Mouse (Mus musculus) cerebellum, adult (tissue): Measurements from ENCODE around the gene Antxr1.

Experiments
- ATAC-seq: cut with Nextera tagmentation; 2 replicates; pipeline ENCODE4 v1.9.2; 2017; ENCODE audit warnings: mild to moderate bottlenecking, moderate library complexity, mixed read lengths; ENCODE audit not compliant: insufficient number of reproducible peaks, low FRiP score, low TSS enrichment

Antxr1 gene

DNA sequence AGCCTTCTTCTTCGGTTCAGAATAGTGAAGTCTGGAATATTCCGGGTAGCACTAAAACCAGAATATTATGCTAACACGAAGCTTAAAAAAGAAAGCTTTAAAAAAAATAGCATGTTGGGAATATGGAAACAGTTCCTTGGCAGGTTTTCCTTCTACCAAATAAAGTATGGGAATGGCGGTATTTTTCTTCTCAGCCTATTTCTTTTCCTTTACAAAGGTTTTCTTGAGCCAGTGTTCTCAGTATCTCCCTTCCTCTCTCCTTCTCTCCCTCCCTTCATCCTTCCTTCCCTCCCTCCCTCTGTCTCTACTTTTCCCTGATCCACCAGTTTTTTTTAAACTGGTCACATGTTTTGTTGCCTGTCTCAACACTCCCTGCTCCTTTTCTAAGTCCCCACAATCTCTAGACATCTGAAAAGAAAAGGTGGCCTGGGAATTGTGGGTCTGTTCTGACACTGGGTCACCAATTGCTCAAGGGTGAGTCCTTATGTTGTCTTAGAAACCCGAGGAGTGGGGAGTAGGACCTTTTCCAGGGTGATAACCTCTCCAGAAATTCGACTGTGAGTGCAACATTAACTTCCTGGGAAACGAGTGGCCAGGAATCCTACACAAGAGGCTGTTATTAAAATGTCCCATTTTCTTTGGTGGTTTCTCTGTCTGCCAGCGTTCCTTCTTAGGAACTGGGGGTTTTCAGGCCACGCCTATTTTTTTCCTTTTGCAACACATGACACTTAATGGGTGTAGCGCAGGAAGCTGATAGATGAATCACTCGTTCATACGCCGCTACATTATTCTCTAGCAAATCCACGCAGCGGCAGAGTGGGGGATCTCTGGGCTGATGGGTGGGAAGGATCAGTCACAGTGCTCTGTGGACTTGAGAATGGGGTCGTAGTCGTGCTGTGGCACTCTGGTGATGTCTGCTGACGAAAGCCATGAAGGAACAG is 42.4 kb downstream of the Antxr1 start:
- no peak for ATAC-seq

DNA sequence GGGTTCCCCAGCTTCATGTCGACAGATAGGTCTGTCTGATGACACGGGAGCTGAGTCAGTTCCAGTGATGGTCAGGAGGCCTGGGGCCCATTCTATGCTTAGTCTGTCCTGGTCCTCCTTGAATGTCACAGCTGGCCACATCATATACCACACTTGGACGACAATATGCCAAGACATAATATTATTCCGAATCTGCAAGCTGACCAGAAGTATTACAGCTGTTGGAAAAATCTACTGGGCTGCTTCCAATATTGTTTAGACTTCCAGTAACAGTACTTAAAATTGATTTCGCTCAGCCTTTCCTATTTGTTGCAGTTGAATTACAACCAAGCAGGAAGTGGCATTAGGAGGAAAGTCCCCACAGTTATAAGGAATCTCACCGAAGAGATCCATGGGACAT is 48.4 kb downstream of the Antxr1 start:
- no peak for ATAC-seq

DNA sequence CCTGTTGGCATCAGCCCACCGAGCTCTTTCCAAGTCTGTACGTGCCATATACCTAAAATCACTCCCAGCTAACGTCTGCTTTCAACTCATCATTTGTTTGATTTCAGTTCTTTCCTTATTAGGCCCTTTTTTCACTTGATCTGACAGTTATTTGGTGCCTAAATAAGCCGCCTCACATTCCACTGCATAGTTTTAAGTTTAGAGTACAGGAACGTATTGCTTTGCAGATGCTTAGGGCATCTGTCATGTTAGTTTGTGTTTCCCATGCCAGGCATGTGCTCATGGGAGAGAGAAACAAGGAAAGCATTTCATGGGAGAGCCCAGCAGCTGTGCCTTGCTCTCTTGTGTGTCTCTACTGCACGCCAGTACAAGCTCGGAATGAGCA is 50.3 kb downstream of the Antxr1 start:
- no peak for ATAC-seq

DNA sequence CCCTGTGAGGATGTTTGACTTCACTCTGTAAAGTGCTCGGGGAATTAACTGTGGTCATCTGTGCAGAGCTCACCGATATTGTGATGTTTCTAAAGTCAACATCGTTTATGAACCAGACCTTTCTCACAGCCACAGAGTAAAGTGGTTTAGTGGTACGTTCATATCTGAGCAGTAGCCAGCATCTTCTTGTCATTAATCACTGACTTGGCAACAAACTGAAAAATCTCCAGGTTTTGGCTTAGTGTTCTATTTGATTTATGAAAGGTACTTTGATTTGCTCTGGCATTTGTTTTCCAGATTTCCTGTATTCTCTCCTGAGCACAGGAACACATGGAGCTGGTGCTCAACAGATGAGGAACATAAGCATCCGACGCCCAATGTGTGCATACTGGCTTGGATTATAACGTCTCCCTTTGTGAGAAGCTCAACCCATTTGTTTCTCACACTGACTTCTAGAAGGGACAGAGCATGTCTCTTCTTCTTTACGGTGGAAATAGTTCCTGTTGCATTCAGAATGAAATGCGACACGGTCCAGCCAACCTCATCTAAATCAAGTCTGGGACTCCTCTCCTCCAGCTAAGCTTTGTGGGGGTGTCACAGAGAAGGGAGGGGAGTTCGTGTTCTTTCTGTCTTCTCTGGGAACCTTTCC is 50.8 kb downstream of the Antxr1 start:
- ATAC-seq = no peak

DNA sequence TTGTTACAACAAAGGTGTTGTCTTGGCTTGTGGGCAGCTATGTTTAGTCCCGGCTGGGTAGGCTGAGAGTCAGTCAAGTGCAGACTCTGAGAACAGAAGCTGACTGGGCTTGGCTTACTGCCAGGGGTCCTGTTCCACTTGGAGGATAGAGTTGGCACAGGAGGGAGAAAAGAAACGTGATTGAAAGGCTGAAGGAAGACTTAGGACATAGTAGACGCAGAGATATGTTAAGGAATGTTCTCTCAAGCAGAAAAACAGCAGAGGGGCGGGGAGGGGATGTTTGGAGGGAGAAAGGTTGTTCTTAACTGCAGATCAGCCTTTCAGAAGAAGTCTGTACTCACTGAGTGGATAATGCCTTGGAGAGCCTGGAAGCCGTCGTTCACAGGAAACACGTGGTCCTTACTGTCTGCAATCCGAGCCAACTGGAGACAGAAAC is 53.3 kb downstream of the Antxr1 start:
- ATAC-seq = no peak

- no peak for ATAC-seq
Measured at GRCm38 (mm10) chr6:87281771-87282170, 53.9 kb downstream of the Antxr1 start.

DNA sequence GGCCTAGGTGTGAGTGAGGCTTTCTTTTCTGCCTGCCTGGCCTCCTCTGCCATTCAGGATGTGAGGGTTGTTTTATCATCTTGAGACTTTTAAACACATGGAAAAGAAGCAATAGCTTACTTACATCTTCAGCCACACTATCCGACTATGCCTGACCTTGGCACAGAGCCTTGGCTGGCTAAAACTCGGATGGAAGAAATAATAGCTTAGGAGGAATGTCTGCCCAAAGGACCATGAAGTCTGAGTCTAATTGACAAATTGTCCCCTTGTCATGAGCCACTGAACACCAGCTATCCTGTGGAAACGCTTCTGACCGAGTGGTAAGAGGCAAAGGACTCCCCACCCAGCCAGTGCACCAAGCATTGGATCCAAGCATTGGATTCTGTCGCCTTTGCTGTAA is 57.5 kb downstream of the Antxr1 start:
- no peak for ATAC-seq

GRCm38 (mm10) chr6:87277527-87277926 is 58.1 kb downstream of the Antxr1 start:
- ATAC-seq = no peak

GRCm38 (mm10) chr6:87276941-87277340 is 58.7 kb downstream of the Antxr1 start:
- no peak for ATAC-seq

DNA sequence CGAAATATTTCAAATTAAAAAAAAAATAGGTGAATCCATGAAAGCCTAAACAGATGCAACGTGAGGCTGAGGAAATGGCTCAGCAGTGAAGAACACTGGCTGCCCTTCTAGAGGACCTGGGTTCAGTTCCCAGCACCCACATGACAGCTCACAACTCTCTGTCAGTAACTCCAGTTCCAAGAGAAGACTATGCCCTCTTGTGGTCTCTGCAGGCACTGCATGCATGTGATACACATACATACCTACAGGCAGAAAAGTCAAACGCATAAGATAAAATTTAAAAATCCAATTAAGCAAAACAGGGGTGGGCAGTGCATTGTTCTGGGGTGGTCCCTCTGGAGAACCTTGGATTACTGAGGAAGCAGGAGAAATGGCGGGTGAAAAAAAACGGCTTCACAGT is 60.8 kb downstream of the Antxr1 start:
- no peak for ATAC-seq

DNA sequence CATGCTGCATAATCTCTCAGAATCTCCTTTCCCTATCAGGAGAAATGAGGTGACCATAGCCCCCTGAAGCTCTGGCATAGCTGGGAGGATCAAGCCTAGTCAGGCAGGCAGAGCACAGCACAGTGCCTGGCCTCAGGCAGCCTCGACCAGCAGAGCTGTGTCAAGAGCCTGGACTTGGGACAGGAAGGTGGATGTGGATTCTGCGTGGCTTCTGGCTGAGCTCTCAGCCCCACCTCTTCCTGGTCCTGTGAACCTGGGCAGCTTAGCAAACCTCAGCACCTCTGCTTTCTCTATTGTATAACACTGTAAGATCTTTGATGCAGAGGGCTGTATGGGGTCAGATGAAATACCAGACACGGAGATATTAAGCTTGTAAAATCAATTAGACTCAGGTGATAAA is 61.8 kb downstream of the Antxr1 start:
- no peak for ATAC-seq

DNA sequence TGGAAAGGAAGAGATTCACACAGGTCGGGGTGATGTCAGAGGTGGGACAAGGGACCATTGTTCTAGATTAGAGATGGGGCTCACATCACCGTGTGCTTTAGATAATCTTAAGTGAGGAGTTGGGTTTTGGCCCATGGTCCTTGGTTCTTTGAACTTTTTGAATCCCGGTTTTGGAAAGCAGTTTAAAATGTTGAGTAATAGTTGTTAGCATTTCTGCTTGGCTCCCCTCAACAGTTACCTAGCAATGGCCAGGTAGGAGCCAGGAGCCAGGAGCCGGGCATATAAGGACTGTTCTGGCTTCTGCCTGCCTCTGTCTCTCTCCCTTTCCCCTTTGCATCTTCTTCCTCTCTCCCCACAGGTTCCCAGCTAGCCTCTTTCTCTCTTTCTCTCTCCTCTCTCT is 62.5 kb downstream of the Antxr1 start:
- no peak for ATAC-seq

DNA sequence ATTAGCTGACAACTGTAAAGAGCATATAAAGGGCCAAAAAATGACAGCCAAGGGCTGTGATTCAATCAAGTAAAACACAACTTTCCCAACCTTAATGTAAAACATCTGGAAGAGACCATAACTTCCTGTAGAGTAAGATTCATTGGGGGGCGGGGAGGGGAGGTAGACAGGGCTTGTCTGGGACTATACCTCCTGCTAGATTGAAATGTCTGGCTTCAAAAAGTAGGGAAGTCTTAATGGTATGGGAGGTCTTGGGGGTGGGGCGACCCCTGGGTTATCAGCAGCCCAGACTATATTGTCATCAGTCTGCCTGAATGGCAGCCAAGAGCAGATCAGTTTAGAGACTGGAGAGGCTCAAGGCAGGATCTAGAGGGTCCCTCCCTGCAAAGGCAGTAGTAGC is 63.4 kb downstream of the Antxr1 start:
- ATAC-seq = no peak

DNA sequence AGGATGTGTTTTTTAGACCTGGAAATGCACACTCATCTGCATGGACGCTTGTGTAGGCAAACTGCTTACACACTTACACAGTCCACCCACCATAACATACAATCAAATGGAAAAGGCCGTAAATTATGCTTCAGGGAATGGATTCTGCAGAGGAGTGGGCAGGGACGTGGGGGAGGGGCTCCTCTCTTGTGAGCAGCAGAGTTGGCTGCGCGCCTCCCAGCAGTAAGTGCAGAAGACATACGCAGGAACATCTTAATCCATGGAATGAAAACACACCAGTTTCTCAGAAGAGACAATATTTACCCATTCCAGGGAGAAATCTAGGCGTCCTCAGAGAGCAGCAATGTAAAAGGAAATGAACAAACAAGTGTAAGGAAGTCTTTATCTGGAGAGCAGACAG is 65.2 kb downstream of the Antxr1 start:
- ATAC-seq = no peak

DNA sequence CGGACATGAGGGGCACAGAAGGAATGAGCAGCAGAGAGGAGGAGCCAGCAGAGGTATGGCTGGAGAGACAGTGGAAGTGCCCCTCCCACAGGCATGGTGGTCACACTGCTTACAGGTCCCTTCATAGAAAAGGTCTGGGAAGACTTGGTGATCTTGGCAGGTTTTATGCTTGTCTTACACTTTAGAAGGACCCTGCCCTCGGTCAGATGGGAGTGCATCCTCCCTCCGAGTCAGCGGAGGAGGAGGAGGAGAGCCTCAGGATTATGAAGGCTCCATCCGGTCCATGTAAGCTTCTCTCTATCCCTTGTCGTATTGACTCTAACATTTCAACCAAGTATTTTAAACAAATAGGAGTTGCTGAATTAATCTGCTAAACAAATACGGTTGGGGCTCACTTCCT is 65.7 kb downstream of the Antxr1 start:
- ATAC-seq = no peak

DNA sequence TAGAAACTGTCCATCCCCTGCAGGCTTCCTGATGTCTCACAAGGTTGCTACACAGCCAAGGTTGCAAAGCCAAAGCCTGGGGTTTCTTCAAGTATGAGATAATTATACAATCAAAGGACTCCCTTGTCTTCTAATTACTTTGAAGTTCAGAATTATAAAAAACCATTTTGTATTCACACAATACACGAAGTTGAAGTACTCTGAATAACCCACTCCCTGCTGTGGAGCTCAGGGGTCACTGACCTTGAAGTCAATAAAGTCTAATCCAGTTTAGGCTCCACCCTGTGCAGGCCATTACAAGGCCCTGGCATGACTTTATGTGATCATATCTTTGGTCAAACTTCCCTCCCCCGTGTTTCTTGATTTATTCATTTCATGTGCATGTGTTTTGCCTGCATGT is 73.0 kb downstream of the Antxr1 start:
- ATAC-seq = no peak

GRCm38 (mm10) chr6:87258976-87259375 is 76.6 kb downstream of the Antxr1 start:
- no peak for ATAC-seq

DNA sequence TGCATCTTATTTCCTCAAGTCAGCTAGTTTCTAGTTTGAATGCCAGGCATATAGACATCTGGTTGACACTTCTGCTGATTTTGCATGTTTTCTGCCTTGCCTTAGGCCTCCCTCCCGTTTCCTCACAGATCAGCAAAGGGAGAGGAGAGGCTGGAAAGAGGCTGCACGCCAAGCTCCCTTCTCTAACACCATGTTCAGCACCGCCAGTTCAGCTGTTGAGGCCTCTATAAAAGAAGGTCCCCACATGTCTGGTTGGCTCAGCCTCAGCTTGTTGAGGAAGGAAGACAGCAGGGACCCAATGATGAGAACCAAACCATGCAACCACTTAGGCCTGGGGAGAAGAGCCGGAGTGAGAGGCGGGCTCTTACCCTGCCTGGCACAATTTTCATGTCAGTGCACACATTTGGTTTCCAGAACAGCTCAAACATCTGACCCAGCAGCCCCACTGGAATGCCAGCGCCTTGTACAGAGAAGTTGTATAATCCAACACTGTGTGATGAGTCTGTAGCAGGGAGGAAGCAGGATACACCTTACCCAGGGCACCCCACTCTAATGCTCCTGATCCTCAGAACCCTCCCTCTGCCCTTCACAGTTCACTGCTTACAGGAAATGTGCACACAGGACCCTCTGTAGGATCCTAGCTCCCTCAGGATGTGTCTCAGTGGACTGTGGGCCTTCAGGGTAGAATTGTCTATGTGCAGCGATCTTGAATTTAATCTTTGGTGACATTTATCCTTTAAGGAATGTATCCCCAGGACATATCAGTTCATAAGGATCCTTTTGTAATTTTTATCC is 77.4 kb downstream of the Antxr1 start:
- no peak for ATAC-seq

DNA sequence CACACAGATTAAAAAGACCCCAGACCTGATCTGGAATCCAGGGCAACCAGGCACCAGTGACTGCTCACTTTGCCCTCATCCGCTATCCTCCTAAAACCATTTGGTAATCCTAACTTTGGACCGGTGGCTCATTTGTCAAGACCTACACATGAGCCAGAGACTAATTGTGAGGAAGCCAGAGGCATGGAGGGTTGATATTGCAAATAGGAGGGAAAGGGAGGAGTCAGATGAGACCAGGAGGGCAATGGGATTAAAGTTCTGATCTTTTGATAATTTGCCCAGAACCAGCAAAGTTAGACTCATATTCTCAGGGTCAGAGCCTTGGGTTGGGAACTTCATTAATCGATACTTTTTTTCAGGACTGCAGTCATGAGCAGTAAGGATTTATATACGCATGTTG is 78.2 kb downstream of the Antxr1 start:
- no peak for ATAC-seq

- no peak for ATAC-seq
Measured at GRCm38 (mm10) chr6:87255668-87256067, 80.0 kb downstream of the Antxr1 start.

DNA sequence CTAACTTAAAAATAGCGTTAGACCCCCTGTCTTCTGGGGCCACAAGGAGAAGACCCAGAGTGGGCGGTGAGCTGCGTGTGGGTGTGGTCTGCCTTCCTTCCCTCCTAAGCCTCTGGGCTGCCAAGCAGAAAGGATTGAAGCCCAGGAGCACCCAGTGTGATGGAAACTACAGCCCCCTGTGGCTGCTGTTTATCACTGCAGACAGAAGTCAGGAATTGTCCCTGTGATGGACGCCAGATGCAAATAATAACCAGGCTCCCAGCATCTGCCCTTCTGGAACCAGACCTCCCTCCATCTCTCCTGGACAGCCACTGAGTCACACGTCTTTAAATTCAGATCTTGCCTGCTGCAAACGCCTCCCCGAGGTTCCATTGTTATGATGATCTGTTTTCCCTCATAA is 80.9 kb downstream of the Antxr1 start:
- ATAC-seq = no peak
